Mouse (Mus musculus): ENCODE results near the gene Mrpl47. TPM values are rescaled to one million over a fixed set of nuclear protein-coding genes. Genes with fewer than 3 reads are reported as not detected.

Mrpl47 gene
- polyA plus RNA-seq, 1 experiment from 2014 or later, result 31.7 TPM

GRCm38 (mm10) chr3:32684631-32685030, 52.8 kb downstream of the Mrpl47 start:
- H3K9ac ChIP-seq (replicated peaks), result no peak overlapping the region
- WGBS, result 87% methylated on average over 3 of the region's 3 CpGs
- no peaks in the 10 kb centered on the region for H3K27me3 ChIP-seq (replicated peaks)
- H3K4me2 ChIP-seq, result no peak overlapping the region
- no peak overlapping the region for H3K27ac ChIP-seq (replicated peaks)
- ATAC-seq (ENCODE audit: low FRiP score), result no peak
- H3K9me3 ChIP-seq (replicated peaks), result no peaks in the 10 kb centered on the region
- no peak overlapping the region for H3K4me3 ChIP-seq (replicated peaks)
- no peaks in the 10 kb centered on the region for H3K36me3 ChIP-seq
- H3K4me1 ChIP-seq, result no peaks in the 10 kb centered on the region

GRCm38 (mm10) chr3:32682910-32683531, 54.4 kb downstream of the Mrpl47 start:
- ATAC-seq (ENCODE audit: low FRiP score), result no peak
- H3K4me1 ChIP-seq, result no peaks in the 10 kb centered on the region
- H3K9me3 ChIP-seq (replicated peaks), result no peaks in the 10 kb centered on the region
- H3K27me3 ChIP-seq (replicated peaks), result no peaks in the 10 kb centered on the region
- no peak overlapping the region for H3K4me2 ChIP-seq
- H3K9ac ChIP-seq (replicated peaks), result no peak overlapping the region
- WGBS, result 84% methylated on average over 11 of the region's 12 CpGs
- no peak overlapping the region for H3K27ac ChIP-seq (replicated peaks)
- no peak overlapping the region for H3K4me3 ChIP-seq (replicated peaks)
- no peaks in the 10 kb centered on the region for H3K36me3 ChIP-seq

DNA sequence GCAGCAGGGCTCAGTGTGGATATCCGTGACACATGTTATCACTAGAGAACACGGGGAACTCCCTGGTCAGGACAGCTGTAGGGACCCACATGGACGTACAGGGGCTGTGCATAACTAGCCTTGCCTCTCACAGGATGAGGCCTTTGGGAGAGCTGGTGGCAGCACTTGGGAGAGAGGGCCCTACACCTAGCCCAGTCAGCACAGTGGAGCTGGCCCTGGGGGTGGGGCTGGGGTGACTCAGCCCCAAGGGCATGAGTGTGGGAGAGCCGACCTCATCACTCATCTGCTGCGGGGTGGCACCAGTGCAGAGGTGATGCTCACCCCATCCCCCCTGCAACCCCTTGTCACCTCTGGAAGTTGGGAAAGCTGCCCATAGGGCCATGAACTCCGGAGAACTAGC, 61.0 kb downstream of the Mrpl47 start:
- Histone ChIP-seq H3K27me3 (replicated peaks) (no peaks in the 10 kb centered on the region), H3K9me3 (replicated peaks) (no peaks in the 10 kb centered on the region), H3K4me2 (no peak overlapping the region), H3K4me1 (no peaks in the 10 kb centered on the region), H3K36me3 (no peaks in the 10 kb centered on the region), H3K27ac (replicated peaks) (no peak overlapping the region), H3K9ac (replicated peaks) (no peak overlapping the region), H3K4me3 (replicated peaks) (no peak overlapping the region)
- ATAC-seq (ENCODE audit: low FRiP score), result no peak
- WGBS, result 90% methylated on average over 6 of the region's 6 CpGs

Other genes with a start within 250 kb of the Mrpl47 start
- not detected in 2 replicates for gene Kcnmb3, start 245.4 kb downstream of the Mrpl47 start, polyA plus RNA-seq (2015; fragmentation: Nextera tagmentation; extraction: Ambion mirVana)
- 37.0 and 40.8 TPM in 2 replicates for gene Zfp639, start 227.3 kb downstream of the Mrpl47 start, polyA plus RNA-seq (2015; fragmentation: Nextera tagmentation; extraction: Ambion mirVana)
- gene Mfn1, start 208.1 kb downstream of the Mrpl47 start, polyA plus RNA-seq (2015; fragmentation: Nextera tagmentation; extraction: Ambion mirVana), result 40.5 and 46.2 TPM in 2 replicates
- gene Gnb4, start 121.0 kb downstream of the Mrpl47 start, polyA plus RNA-seq (2015; fragmentation: Nextera tagmentation; extraction: Ambion mirVana), result 101 and 106 TPM in 2 replicates
- 51.9 and 75.0 TPM in 2 replicates for gene Actl6a, start 31.3 kb downstream of the Mrpl47 start, polyA plus RNA-seq (2015; fragmentation: Nextera tagmentation; extraction: Ambion mirVana)
- gene Ndufb5, start 615 bp downstream of the Mrpl47 start, polyA plus RNA-seq (2015; fragmentation: Nextera tagmentation; extraction: Ambion mirVana), result 325 and 351 TPM in 2 replicates
- gene Usp13, start 79.9 kb upstream of the Mrpl47 start, polyA plus RNA-seq (2015; fragmentation: Nextera tagmentation; extraction: Ambion mirVana), result 15.9 and 18.2 TPM in 2 replicates